Mouse (Mus musculus) bone marrow, adult 2 months (tissue): ENCODE measurements at regions not wholly inside any gene's neighbourhood (a gene's known extent, or its start where the extent isn't known, plus 50 kb on each side); places are given as distances from the start of the nearest gene placed in this dataset.

Experiments used
- H3K27ac ChIP-seq: fragments of 200-500 bp; 2 replicates; pipeline ENCODE4 v1.5.1; 2012; ENCODE audit warnings: low read depth, mild to moderate bottlenecking, control low read depth, inconsistent platforms, low read length; ENCODE audit not compliant: control insufficient read depth, poor library complexity, insufficient read depth
- H3K4me1 ChIP-seq: fragments of 200-500 bp; 2 replicates; pipeline ENCODE4 v1.6.1; 2011; ENCODE audit warnings: low read length; ENCODE audit not compliant: control insufficient read depth, insufficient read depth
- H3K4me3 ChIP-seq: fragments of 200-500 bp; replicated peaks from 2 replicates; pipeline ENCODE3; 2011; ENCODE audit warnings: mild to moderate bottlenecking, low read depth, low read length, control low read depth; ENCODE audit not compliant: control insufficient read depth
- CTCF ChIP-seq: fragments of 200-500 bp; IDR thresholded peaks from 2 replicates; pipeline ENCODE4 v1.5.1; 2011; ENCODE audit warnings: low read length, control low read depth; ENCODE audit not compliant: control insufficient read depth, insufficient read depth
- POLR2A ChIP-seq: fragments of 200-500 bp; IDR thresholded peaks from 2 replicates; pipeline ENCODE4 v1.6.1; 2011; ENCODE audit warnings: low read depth, mild to moderate bottlenecking, control low read depth, low read length, borderline replicate concordance; ENCODE audit not compliant: control insufficient read depth
- WGBS: fragments of 180-500 bp; shearing (Covaris S2); methylation state at CpG from one replicate; pipeline ENCODE4 v1.1.7; 2018; 5-methylcytosine and 5-hydroxymethylcytosine counted together

DNA sequence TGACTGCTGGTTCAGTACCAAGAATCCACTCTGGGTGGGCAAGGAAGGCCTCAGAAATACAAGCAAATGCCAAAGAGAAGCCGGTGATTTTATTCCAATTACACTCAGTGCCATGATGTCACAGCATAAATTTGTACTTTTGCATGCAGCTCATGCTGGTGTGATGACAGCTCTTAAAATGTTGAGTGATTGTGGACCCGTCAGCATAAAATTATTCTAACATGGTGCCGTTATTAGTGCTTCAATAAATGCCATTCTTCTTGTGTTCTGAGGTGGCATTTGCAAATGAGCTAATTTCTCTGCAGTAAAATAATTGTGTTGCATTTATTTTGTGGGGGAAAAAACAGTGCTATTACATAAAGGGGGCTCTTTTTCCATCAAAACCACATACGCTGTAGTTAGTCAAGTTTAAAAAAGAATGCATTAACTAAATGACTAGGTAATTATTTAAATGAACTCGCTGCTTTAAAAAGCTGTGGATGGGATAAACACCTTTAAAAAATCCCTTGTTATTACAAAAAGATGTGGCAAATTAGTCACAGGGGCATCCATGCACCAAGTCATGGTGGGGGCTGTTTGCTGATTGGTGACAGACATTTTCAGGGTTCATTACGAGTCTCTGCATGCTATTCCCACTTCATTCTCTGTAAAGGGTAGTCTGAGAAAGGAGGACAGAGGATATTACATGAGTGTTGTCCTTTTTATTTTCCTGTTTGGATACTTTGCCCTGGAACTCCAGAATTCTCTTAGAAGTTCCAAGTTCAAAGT is 296.5 kb downstream of the Tle4 start:
- WGBS: 77% methylated on average over 6 of the region's 6 CpGs
- Histone ChIP-seq H3K4me3 (no peak overlapping the region), H3K4me1 (no peaks in the 10 kb centered on the region), H3K27ac (no peak overlapping the region)
- no peak for TF ChIP-seq POLR2A
- TF ChIP-seq CTCF: no peak

DNA sequence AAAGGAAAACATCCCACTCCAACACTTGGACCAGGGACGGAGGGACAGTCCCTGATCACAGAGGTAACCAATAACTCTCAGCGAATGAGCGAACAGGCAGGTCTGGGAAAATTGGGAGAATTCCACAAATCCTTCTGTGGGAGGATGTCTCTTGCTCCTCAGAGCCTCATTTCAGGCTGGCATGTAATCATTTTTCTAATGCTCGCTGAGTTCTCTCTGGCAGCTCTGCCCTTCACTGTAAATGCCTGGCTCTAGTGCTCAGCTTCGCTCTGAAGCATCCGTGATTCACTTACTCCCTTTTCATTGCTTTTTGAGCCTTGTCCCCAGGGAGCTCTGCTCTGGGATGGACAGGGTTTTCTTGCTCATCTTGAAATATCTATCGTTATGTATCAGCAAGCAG is 283.6 kb downstream of the Tle4 start:
- WGBS: 82% methylated on average over 7 of the region's 7 CpGs

DNA sequence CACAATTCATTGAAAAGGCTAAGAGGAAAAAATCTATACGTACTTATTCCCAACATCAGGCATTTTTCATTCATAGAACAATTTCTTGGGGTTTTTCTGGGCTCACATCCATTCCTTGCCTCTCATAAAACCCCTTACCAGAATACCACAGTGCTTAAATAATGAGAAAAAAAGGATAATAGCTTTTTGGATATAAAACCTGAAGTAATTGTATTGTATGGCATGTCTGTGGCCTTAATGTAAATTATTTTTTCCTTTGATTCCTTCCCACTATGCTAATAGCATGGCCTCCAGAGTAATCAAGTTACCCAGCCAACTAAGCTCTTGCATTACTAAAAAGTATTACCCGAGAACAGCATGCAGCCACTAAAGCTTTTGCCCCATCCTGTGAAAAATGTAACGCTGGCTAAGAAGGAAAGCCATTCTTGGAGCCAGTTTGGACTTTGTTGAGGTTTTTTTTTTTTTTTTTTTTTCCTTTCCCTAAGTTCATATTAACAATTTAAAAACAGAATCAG is 278.1 kb downstream of the Tle4 start:
- 72% methylated on average over 3 of the region's 3 CpGs for WGBS
- Histone ChIP-seq H3K4me3 (no peak overlapping the region), H3K4me1 (no peaks in the 10 kb centered on the region), H3K27ac (no peak overlapping the region)
- TF ChIP-seq POLR2A (no peak), CTCF (no peak)

More for the DNA sequence above, 283.6 kb downstream of the Tle4 start:
- H3K4me3 ChIP-seq: no peak overlapping the region
- no peak for TF ChIP-seq CTCF
- TF ChIP-seq POLR2A: no peak
- H3K4me1 ChIP-seq: no peaks in the 10 kb centered on the region
- no peak overlapping the region for H3K27ac ChIP-seq

DNA sequence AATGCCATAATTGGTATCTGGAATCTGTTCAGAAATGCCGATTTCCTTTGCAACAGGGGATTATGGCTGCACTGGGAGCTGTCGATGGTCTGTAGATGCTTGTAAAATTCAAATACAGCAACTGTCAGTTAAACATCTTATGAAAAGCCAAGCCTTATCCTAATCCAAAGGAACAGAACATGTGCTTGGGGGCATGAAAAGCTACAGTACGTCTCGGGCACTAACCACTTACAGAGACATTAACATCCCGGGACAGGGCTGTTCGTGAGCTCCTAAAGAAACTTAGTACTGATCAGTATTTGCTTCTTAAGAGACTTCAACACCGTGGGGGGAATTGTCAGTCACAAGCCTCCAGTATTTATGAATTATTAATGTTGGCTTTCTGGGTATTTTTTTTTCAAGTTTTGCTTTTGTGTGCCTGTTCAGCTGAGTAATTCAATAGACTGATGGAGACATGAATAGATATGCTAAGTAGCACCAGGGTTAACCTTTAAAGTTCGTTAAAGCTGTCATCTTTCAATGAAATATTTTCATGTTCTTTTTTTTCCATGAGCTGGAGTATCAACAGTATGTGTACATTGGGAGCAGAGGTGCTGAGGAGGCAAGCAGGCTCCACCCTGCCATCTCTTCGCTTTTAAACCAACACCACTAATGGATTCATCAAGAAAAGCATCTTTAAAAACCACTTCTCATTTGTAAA is 272.3 kb downstream of the Tle4 start:
- TF ChIP-seq POLR2A (no peak), CTCF (no peak)

DNA sequence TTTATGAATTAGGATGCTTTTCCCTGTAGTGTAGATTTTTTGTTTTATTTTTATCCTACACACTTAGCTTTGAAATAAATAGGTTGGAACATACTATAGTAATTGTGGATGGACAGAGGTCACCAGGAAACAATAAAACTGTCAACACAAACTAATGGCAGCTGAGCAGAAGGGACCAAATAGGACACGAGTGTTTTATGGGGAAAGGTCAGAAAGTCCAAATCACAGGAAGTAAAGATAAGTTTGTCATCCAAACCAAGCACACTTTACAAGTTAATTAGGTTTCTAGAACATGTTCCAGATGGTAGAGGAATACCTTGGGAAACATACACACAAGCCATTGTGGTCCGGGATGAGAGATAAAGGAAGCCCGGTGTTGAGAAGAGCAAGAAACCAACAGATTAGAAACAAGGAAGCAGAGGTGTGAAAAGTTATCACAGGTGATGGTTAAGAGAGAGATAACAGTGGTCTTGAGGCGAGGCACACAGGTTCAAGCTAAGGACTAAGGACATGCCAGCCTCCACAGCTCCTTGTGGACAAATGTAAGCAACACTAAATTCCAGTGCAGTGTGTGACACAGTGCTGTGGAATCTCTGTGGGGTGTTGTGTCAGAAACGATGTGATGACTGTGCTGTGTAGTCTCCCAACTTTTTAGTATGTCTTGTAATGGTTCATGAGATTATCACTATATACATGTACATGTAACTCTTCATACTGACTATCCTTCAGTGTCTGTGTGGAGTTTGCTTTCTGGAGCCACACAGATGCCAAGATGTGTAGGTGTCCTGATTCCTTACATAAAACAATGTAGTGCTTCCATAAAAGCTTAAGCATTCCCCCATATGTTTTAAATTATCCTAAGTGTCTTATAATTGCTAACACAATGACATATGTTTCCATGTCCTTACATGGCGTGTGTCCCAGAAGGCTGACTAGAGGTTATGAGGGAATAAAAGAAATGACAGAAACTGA is 264.5 kb downstream of the Tle4 start:
- WGBS: 55% methylated on average over 6 of the region's 6 CpGs
- H3K4me3 ChIP-seq: no peak overlapping the region
- no peak overlapping the region for H3K27ac ChIP-seq

More for the DNA sequence above, 272.3 kb downstream of the Tle4 start:
- Histone ChIP-seq H3K4me1 (no peaks in the 10 kb centered on the region), H3K27ac (no peak overlapping the region), H3K4me3 (no peak overlapping the region)
- 81% methylated on average over 9 of the region's 9 CpGs for WGBS

DNA sequence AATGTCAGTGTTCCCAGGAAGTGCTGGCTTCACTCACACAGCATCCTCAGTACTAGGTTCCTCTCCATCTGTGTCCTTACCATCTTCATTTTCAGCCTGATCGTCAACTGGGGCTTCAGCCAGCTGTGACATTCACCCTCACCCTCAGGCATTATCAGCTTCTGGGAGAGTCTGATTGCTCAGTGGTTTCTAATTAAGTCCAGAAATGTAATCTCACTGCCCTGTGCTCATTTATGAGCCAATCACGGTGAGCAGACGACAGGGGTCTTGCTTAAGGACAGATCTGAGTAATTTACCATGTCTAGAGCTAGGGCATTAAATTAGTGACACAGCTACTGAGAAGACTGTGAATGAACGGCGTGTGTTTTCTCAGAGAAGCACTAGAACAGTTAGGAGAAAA is 260.8 kb downstream of the Tle4 start:
- H3K4me3 ChIP-seq: no peak overlapping the region
- H3K4me1 ChIP-seq: no peaks in the 10 kb centered on the region
- 76% methylated on average over 5 of the region's 5 CpGs for WGBS
- TF ChIP-seq CTCF (no peak), POLR2A (no peak)
- H3K27ac ChIP-seq: no peak overlapping the region

More for the DNA sequence above, 264.5 kb downstream of the Tle4 start:
- TF ChIP-seq POLR2A (no peak), CTCF (no peak)
- no peaks in the 10 kb centered on the region for H3K4me1 ChIP-seq

DNA sequence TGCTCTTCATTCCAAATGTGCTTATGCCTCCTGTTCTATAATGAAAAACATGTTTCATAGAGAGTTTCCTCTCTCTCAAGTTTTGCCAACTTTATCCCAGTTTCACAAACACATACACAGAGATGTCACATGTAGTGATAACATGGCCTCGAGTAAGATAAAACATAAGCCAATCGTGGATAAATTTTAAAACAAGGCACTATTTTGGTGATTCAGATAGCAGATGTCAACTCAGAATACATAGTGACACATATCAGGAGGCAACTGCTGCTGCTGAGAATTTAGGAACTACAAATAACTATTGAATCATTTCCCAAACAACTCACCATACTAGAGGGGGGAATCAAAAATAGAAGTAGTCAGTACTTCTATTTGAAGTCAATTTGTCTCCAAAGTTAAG is 257.1 kb downstream of the Tle4 start:
- no peak overlapping the region for H3K27ac ChIP-seq
- no peak for TF ChIP-seq CTCF
- TF ChIP-seq POLR2A: no peak
- no peaks in the 10 kb centered on the region; the same call in 1 of the 2 replicates for H3K4me1 ChIP-seq
- H3K4me3 ChIP-seq: no peak overlapping the region
- WGBS: 71% methylated on average over 2 of the region's 2 CpGs
